Mouse (Mus musculus): Measurements from ENCODE around the gene Asb12. TPM values are rescaled to one million over a fixed set of nuclear protein-coding genes. Genes with fewer than 3 reads are reported as not detected.

The Asb12 gene
- polyA plus RNA-seq, 1 experiment from 2014 or later = 5.1 TPM

Other genes with a start within 250 kb of the Asb12 start
- 6.5 and 7.8 TPM in 2 replicates for gene Amer1, start 113.1 kb downstream of the Asb12 start, polyA plus RNA-seq (2014; fragmentation: Nextera tagmentation; extraction: Ambion mirVana)
- gene Pfn5, start 117 bp upstream of the Asb12 start, polyA plus RNA-seq (2014; fragmentation: Nextera tagmentation; extraction: Ambion mirVana) = not detected in 2 replicates
- 11.5 and 13.5 TPM in 2 replicates for gene Zc4h2, start 100.5 kb upstream of the Asb12 start, polyA plus RNA-seq (2014; fragmentation: Nextera tagmentation; extraction: Ambion mirVana)
- 2.1 and 3.5 TPM in 2 replicates for gene Zc3h12b, start 153.7 kb upstream of the Asb12 start, polyA plus RNA-seq (2014; fragmentation: Nextera tagmentation; extraction: Ambion mirVana)

Measured in heart, embryonic 11.5 days (tissue).